Mouse (Mus musculus) megakaryocyte-erythroid progenitor cell, adult 5-6 weeks (primary cell): ENCODE results near the gene Tmsb15b1. TPM values are rescaled to one million over a fixed set of nuclear protein-coding genes. Genes with fewer than 3 reads are reported as not detected.

Source experiments
- total RNA-seq, 2 experiments: library from RNA; stranded (forward) in 1 of 2; stranded (reverse) in 1 of 2; fragments of 200-1000, 215-1000 nt in 1 of 2; fragments of >200 nt in 1 of 2; fragmentation: Nextera tagmentation in 1 of 2; gene quantifications; 2 replicates each; pipeline ENCODE4 v1.2.3; 2014 to 2017

The Tmsb15b1 gene
- total RNA-seq, 2 experiments from 2014 or later, result 13.2 TPM; not detected in 1

Other genes starting within 250 kb of the Tmsb15b1 start
- 244 and 291 TPM in 2 replicates for gene Morf4l2, start 233.2 kb downstream of the Tmsb15b1 start, total RNA-seq (2014; fragmentation: Nextera tagmentation)
- gene Morf4l2, start 233.2 kb downstream of the Tmsb15b1 start, total RNA-seq (2017), result 999 and 1,143 TPM in 2 replicates
- not detected in 2 replicates for gene Glra4, start 196.7 kb downstream of the Tmsb15b1 start, total RNA-seq (2014; fragmentation: Nextera tagmentation)
- not detected in 2 replicates for gene Glra4, start 196.7 kb downstream of the Tmsb15b1 start, total RNA-seq (2017)
- 6.2 and 7.4 TPM in 2 replicates for gene Plp1, start 154.2 kb downstream of the Tmsb15b1 start, total RNA-seq (2014; fragmentation: Nextera tagmentation)
- 0.99 and 1.1 TPM in 2 replicates for gene Plp1, start 154.2 kb downstream of the Tmsb15b1 start, total RNA-seq (2017)
- not detected in 2 replicates for gene Rab9b, start 108.1 kb downstream of the Tmsb15b1 start, total RNA-seq (2014; fragmentation: Nextera tagmentation)
- not detected in 2 replicates for gene Rab9b, start 108.1 kb downstream of the Tmsb15b1 start, total RNA-seq (2017)
- not detected in 2 replicates for gene H2bfm, start 49.5 kb downstream of the Tmsb15b1 start, total RNA-seq (2014; fragmentation: Nextera tagmentation)
- gene H2bfm, start 49.5 kb downstream of the Tmsb15b1 start, total RNA-seq (2017), result not detected in 2 replicates
- not detected in 2 replicates for gene Tmsb15b2, start 1.4 kb downstream of the Tmsb15b1 start, total RNA-seq (2014; fragmentation: Nextera tagmentation)
- 7.2 TPM in 1 of 2 replicates, not detected in the other for gene Tmsb15b2, start 1.4 kb downstream of the Tmsb15b1 start, total RNA-seq (2017)
- gene Tmsb15l, start within 50 bp of the Tmsb15b1 start, total RNA-seq (2014; fragmentation: Nextera tagmentation), result 1.2 and 3.9 TPM in 2 replicates
- 1.6 TPM in 1 of 2 replicates, not detected in the other for gene Tmsb15l, start within 50 bp of the Tmsb15b1 start, total RNA-seq (2017)
- not detected in 2 replicates for gene Zcchc18, start 16.3 kb upstream of the Tmsb15b1 start, total RNA-seq (2014; fragmentation: Nextera tagmentation)
- not detected in 2 replicates for gene Zcchc18, start 16.3 kb upstream of the Tmsb15b1 start, total RNA-seq (2017)
- 3.6 and 8.8 TPM in 2 replicates for gene Slc25a53, start 61.4 kb upstream of the Tmsb15b1 start, total RNA-seq (2014; fragmentation: Nextera tagmentation)
- 5.9 and 6.0 TPM in 2 replicates for gene Slc25a53, start 61.4 kb upstream of the Tmsb15b1 start, total RNA-seq (2017)
- 3.4 and 5.5 TPM in 2 replicates for gene Fam199x, start 72.7 kb upstream of the Tmsb15b1 start, total RNA-seq (2014; fragmentation: Nextera tagmentation)
- 7.1 and 10.6 TPM in 2 replicates for gene Fam199x, start 72.7 kb upstream of the Tmsb15b1 start, total RNA-seq (2017)
- gene Esx1, start 145.2 kb upstream of the Tmsb15b1 start, total RNA-seq (2014; fragmentation: Nextera tagmentation), result not detected in 2 replicates
- not detected in 2 replicates for gene Esx1, start 145.2 kb upstream of the Tmsb15b1 start, total RNA-seq (2017)